Mouse (Mus musculus): ENCODE results near the gene Morn3. TPM values are rescaled to one million over a fixed set of nuclear protein-coding genes. Genes with fewer than 3 reads are reported as not detected.

Gene Morn3
- polyA plus RNA-seq, 1 experiment from 2014 or later = 1.0 TPM

Other genes starting within 250 kb of the Morn3 start
- gene Anapc5, start 225.7 kb downstream of the Morn3 start, polyA plus RNA-seq (2015; fragmentation: Nextera tagmentation; extraction: Ambion mirVana) = 380 and 385 TPM in 2 replicates
- 30.8 and 33.6 TPM in 2 replicates for gene Rnf34, start 197.0 kb downstream of the Morn3 start, polyA plus RNA-seq (2015; fragmentation: Nextera tagmentation; extraction: Ambion mirVana)
- 33.2 and 37.4 TPM in 2 replicates for gene Kdm2b, start 57.2 kb downstream of the Morn3 start, polyA plus RNA-seq (2015; fragmentation: Nextera tagmentation; extraction: Ambion mirVana)
- 16.6 and 18.3 TPM in 2 replicates for gene Orai1, start 31.9 kb downstream of the Morn3 start, polyA plus RNA-seq (2015; fragmentation: Nextera tagmentation; extraction: Ambion mirVana)
- gene Tmem120b, start 21.4 kb upstream of the Morn3 start, polyA plus RNA-seq (2015; fragmentation: Nextera tagmentation; extraction: Ambion mirVana) = 13.7 and 15.3 TPM in 2 replicates
- 2.6 and 3.7 TPM in 2 replicates for gene Rhof, start 85.7 kb upstream of the Morn3 start, polyA plus RNA-seq (2015; fragmentation: Nextera tagmentation; extraction: Ambion mirVana)
- 6.7 and 7.7 TPM in 2 replicates for gene Setd1b, start 95.2 kb upstream of the Morn3 start, polyA plus RNA-seq (2015; fragmentation: Nextera tagmentation; extraction: Ambion mirVana)
- gene Psmd9, start 122.4 kb upstream of the Morn3 start, polyA plus RNA-seq (2015; fragmentation: Nextera tagmentation; extraction: Ambion mirVana) = 67.5 and 71.0 TPM in 2 replicates
- 3.3 and 4.1 TPM in 2 replicates for gene Hpd, start 135.7 kb upstream of the Morn3 start, polyA plus RNA-seq (2015; fragmentation: Nextera tagmentation; extraction: Ambion mirVana)
- 0.84 and 1.1 TPM in 2 replicates for gene Wdr66, start 205.1 kb upstream of the Morn3 start, polyA plus RNA-seq (2015; fragmentation: Nextera tagmentation; extraction: Ambion mirVana)